Mouse (Mus musculus) olfactory bulb, adult 2 months (tissue): ENCODE measurements around the gene Prkcz. TPM values are rescaled to one million over a fixed set of nuclear protein-coding genes. Genes with fewer than 3 reads are reported as not detected.

Experiments used
- H3K27ac ChIP-seq: fragments of 200-500 bp; 2 replicates; pipeline ENCODE4 v1.5.1; 2012; ENCODE audit warnings: low read depth, low read length; ENCODE audit not compliant: insufficient read depth
- H3K4me1 ChIP-seq: fragments of 200-500 bp; 2 replicates; pipeline ENCODE4 v1.6.1; 2012; ENCODE audit warnings: low read length; ENCODE audit not compliant: control insufficient read depth, insufficient read depth
- H3K4me3 ChIP-seq: fragments of 200-500 bp; 2 replicates; pipeline ENCODE4 v1.5.1; 2012; ENCODE audit warnings: mild to moderate bottlenecking, low read depth, low read length, moderate library complexity; ENCODE audit not compliant: insufficient read depth
- CTCF ChIP-seq: fragments of 200-500 bp; IDR thresholded peaks from 2 replicates; pipeline ENCODE4 v1.5.1; 2012; ENCODE audit warnings: low read depth, mild to moderate bottlenecking, low read length, moderate library complexity; ENCODE audit not compliant: insufficient read depth
- POLR2A ChIP-seq: fragments of 200-500 bp; IDR thresholded peaks from 2 replicates; pipeline ENCODE4 v1.6.1; 2012; ENCODE audit warnings: mild to moderate bottlenecking, low read depth, low read length, moderate library complexity; ENCODE audit not compliant: insufficient read depth
- WGBS: fragments of 180-500 bp; shearing (Covaris S2); methylation state at CpG from one replicate; pipeline ENCODE4 v1.1.7; 2018; 5-methylcytosine and 5-hydroxymethylcytosine counted together
- polyA plus RNA-seq: library from polyadenylated mRNA; stranded (reverse); fragments of >200 nt; gene quantifications from 2 replicates; pipeline ENCODE4 v1.2.4, GENCODE M21; 2012; ENCODE audit warnings: low replicate concordance; ENCODE audit not compliant: missing spikeins, insufficient read depth, insufficient read length

Prkcz gene
- polyA plus RNA-seq, 1 experiment = not detected

- peak overlapping the region; percentile 42 for H3K27ac ChIP-seq
- peak overlapping the region; percentile 67 for H3K4me3 ChIP-seq
- whole genome bisulfite sequencing = under 1% methylated on average over 91 of the region's 93 CpGs
- peaks cover 31% of the 10 kb centered on the region for H3K4me1 ChIP-seq
- TF ChIP-seq CTCF (no peak), POLR2A (no peak)
Observed at GRCm38 (mm10) chr4:155221599-155222551, 139.3 kb downstream of the Prkcz start.

- Histone ChIP-seq H3K4me1 (peaks cover 37% of the 10 kb centered on the region), H3K27ac (0 out of 2 replicates have a peak overlapping the region, but pooled peaks have one; percentile 0), H3K4me3 (peak overlapping the region; percentile 67)
- WGBS = 4% methylated on average over 7 of the region's 7 CpGs
- no peak for TF ChIP-seq POLR2A
Observed at GRCm38 (mm10) chr4:155221106-155221505, 140.1 kb downstream of the Prkcz start.

GRCm38 (mm10) chr4:155220213-155221100 is 140.7 kb downstream of the Prkcz start:
- 0 out of 2 replicates have a peak overlapping the region, but pooled peaks have one; percentile 0 for H3K27ac ChIP-seq
- under 1% methylated on average over 14 of the region's 14 CpGs for WGBS
- TF ChIP-seq CTCF (no peak), POLR2A (no peak)
- peaks cover 43% of the 10 kb centered on the region for H3K4me1 ChIP-seq
- H3K4me3 ChIP-seq = peak overlapping the region; percentile 67

- H3K4me3 ChIP-seq = peak overlapping the region; percentile 67
- TF ChIP-seq POLR2A (no peak), CTCF (no peak)
- H3K4me1 ChIP-seq = peaks cover 52% of the 10 kb centered on the region
- no peak overlapping the region for H3K27ac ChIP-seq
- WGBS = 19% methylated on average over 12 of the region's 12 CpGs
Observed at GRCm38 (mm10) chr4:155219271-155220212, 141.6 kb downstream of the Prkcz start.

GRCm38 (mm10) chr4:155218104-155218732 is 142.9 kb downstream of the Prkcz start:
- H3K4me3 ChIP-seq = peak overlapping the region; percentile 67
- TF ChIP-seq POLR2A (no peak), CTCF (no peak)
- H3K27ac ChIP-seq = no peak overlapping the region
- H3K4me1 ChIP-seq = peaks cover 62% of the 10 kb centered on the region
- 42% methylated on average over 9 of the region's 9 CpGs for WGBS

GRCm38 (mm10) chr4:155217241-155218103 is 143.7 kb downstream of the Prkcz start:
- Histone ChIP-seq H3K4me3 (peak overlapping the region; percentile 67), H3K27ac (no peak overlapping the region), H3K4me1 (peaks cover 68% of the 10 kb centered on the region)
- TF ChIP-seq POLR2A (no peak), CTCF (no peak)
- WGBS = 32% methylated on average over 12 of the region's 12 CpGs
